16 mouse cellular contexts compared by ENCODE assay signal in genomic region chr2:79270034-79270535, GRCm38 (mm10). TPM values are rescaled to one million over a fixed set of nuclear protein-coding genes. Genes with fewer than 3 reads are reported as not detected.
DNase-seq lines count a peak whose midpoint lies in the region; ATAC-seq and TF ChIP-seq lines count a peak whose summit lies in the region.
"Had no signal": no experiment of that assay in that cellular context is flagged by ENCODE, and none has a peak within 500 bp of the region (broad histone marks: within the 10 kb centered on the region; RNA-seq: fewer than 3 reads in every experiment).

No protein-coding gene starts in this region.

- DNase-seq in layer of hippocampus, adult 2 months (ENCODE audit: low spot score in 2 of 2) = no peak
- DNase-seq in layer of hippocampus, postnatal 10 days (ENCODE audit: low spot score in 2 of 2) = no peak
- DNase-seq in c-Kit-positive CD71-positive TER-119-negative erythroid progenitor cells, embryonic 14.5 days (ENCODE audit: low read depth) = peak; percentile 66
- peak; percentile 61 for DNase-seq in naive thymus-derived CD4-positive, alpha-beta T cell, adult 2 months (ENCODE audit: low read depth)
- DNase-seq in urinary bladder, postnatal 25 days (ENCODE audit: low spot score) = no peak
- no peak for DNase-seq in kidney, postnatal 10 days
- no peak for DNase-seq in layer of hippocampus, adult 8-10 months (ENCODE audit: low spot score in 2 of 2)
- DNase-seq: cerebellum, adult 9-11 months; kidney, adult 2 months; layer of hippocampus, adult 9-11 months; thymus, postnatal 4 days had no signal

- no peaks in the 10 kb centered on the region for H3K9me3 ChIP-seq in liver, embryonic 12.5 days (replicated peaks)
- H3K9me3 ChIP-seq: heart, embryonic 15.5 days; lung, embryonic 15.5 days; midbrain, embryonic 10.5 days had no signal

- peaks cover 67% of the 10 kb centered on the region for H3K36me3 ChIP-seq in liver, embryonic 12.5 days
- H3K36me3 ChIP-seq: heart, embryonic 15.5 days; lung, embryonic 15.5 days; midbrain, embryonic 10.5 days had no signal

- H3K4me1 ChIP-seq in liver, embryonic 12.5 days = peaks cover 80% of the 10 kb centered on the region
- H3K4me1 ChIP-seq: heart, embryonic 15.5 days; lung, embryonic 15.5 days; midbrain, embryonic 10.5 days had no signal

- TF ChIP-seq CTCF in layer of hippocampus, adult 2 months (conservative IDR thresholded peaks at IDR 0.05) = no peak

- no peaks in the 10 kb centered on the region for H3K27me3 ChIP-seq in liver, embryonic 12.5 days (replicated peaks)
- H3K27me3 ChIP-seq: heart, embryonic 15.5 days; lung, embryonic 15.5 days had no signal

- H3K27ac ChIP-seq in layer of hippocampus, adult 2 months = peak overlapping the region; percentile 36; the same call in 1 of the 2 replicates
- H3K27ac ChIP-seq in liver, embryonic 12.5 days = peak overlapping the region; percentile 96
- H3K27ac ChIP-seq: heart, embryonic 15.5 days; hindbrain, embryonic 14.5 days; lung, embryonic 15.5 days; midbrain, embryonic 10.5 days had no signal

- H3K4me3 ChIP-seq in layer of hippocampus, adult 2 months = no peak overlapping the region
- H3K4me3 ChIP-seq in liver, embryonic 12.5 days = peak overlapping the region; percentile 33
- H3K4me3 ChIP-seq: heart, embryonic 15.5 days; lung, embryonic 15.5 days; midbrain, embryonic 10.5 days had no signal

- peak overlapping the region; percentile 66 for H3K4me2 ChIP-seq in liver, embryonic 12.5 days
- H3K4me2 ChIP-seq: heart, embryonic 15.5 days; hindbrain, embryonic 14.5 days; lung, embryonic 15.5 days had no signal

- peak overlapping the region; percentile 52 for H3K9ac ChIP-seq in liver, embryonic 12.5 days
- H3K9ac ChIP-seq: heart, embryonic 15.5 days; hindbrain, embryonic 14.5 days; lung, embryonic 15.5 days had no signal

- peak; percentile 94 for ATAC-seq in liver, embryonic 12.5 days

- 8% methylated on average over 3 of the region's 3 CpGs for WGBS in liver, embryonic 12.5 days (ENCODE audit: insufficient replicate concordance)

RNA-seq across cellular contexts. Expression of gene Itga4, which starts 14.9 kb away (rescaled TPM):
- 10 to 100 TPM; 25.9 to 28.6 TPM for total RNA-seq in layer of hippocampus, adult 2 months (2021)
- 10 to 100 TPM; 16.5 to 18.1 TPM for total RNA-seq in layer of hippocampus, postnatal 10 days (2021)
- 36.9 and 39.3 TPM in 2 replicates for polyA plus RNA-seq in liver, embryonic 12.5 days (2016; fragmentation: Nextera tagmentation; extraction: Ambion mirVana)
- total RNA-seq in layer of hippocampus, adult 8-10 months (2022) = 10 to 100 TPM; 19.2 to 25.8 (median 23.6) TPM

Comparison
In these comparisons a context has a peak if more than half of its experiments do, and no peak if none do; other contexts are left out.
1. DNase-seq: peak in c-Kit-positive CD71-positive TER-119-negative erythroid progenitor cells, embryonic 14.5 days (single experiment) and naive thymus-derived CD4-positive, alpha-beta T cell, adult 2 months (single experiment); none in layer of hippocampus, adult 2 months (0 of 2), layer of hippocampus, postnatal 10 days (0 of 2), urinary bladder, postnatal 25 days (single experiment), kidney, postnatal 10 days (single experiment) and layer of hippocampus, adult 8-10 months (0 of 2).